Mouse (Mus musculus): ENCODE measurements around the gene Dazap1.

The Dazap1 gene

GRCm38 (mm10) chr10:80271870-80272585 is 10.7 kb downstream of the Dazap1 start:
- no peak for DNase-seq

- DNase-seq: no peak
Measured at GRCm38 (mm10) chr10:80273847-80274246, 12.6 kb downstream of the Dazap1 start.

GRCm38 (mm10) chr10:80276238-80276637 is 15.0 kb downstream of the Dazap1 start:
- no peak for DNase-seq

- no peak for DNase-seq
Measured at GRCm38 (mm10) chr10:80278390-80278789, 17.1 kb downstream of the Dazap1 start.

GRCm38 (mm10) chr10:80279273-80279672 is 18.0 kb downstream of the Dazap1 start:
- no peak for DNase-seq

- no peak for DNase-seq
Measured at GRCm38 (mm10) chr10:80281304-80281703, 20.0 kb downstream of the Dazap1 start.

GRCm38 (mm10) chr10:80281921-80282371 is 20.7 kb downstream of the Dazap1 start:
- no peak for DNase-seq

- DNase-seq: no peak
Measured at GRCm38 (mm10) chr10:80282481-80283441, 21.5 kb downstream of the Dazap1 start.

GRCm38 (mm10) chr10:80285222-80286070 is 24.2 kb downstream of the Dazap1 start:
- no peak for DNase-seq

GRCm38 (mm10) chr10:80288097-80288496 is 26.8 kb downstream of the Dazap1 start:
- no peak for DNase-seq

GRCm38 (mm10) chr10:80288657-80289056 is 27.4 kb downstream of the Dazap1 start:
- DNase-seq: no peak

- DNase-seq: peak; percentile 93 to 95
Measured at GRCm38 (mm10) chr10:80292251-80293146, 31.2 kb downstream of the Dazap1 start, which contains the start of gene Rps15. TSS of gene Rps15 (plus strand) at chr10:80292453.

- no peak for DNase-seq
Measured at GRCm38 (mm10) chr10:80293325-80293724, 32.0 kb downstream of the Dazap1 start.

GRCm38 (mm10) chr10:80294311-80294710 is 33.0 kb downstream of the Dazap1 start:
- DNase-seq: no peak

GRCm38 (mm10) chr10:80294788-80295303 is 33.6 kb downstream of the Dazap1 start:
- DNase-seq: no peak

GRCm38 (mm10) chr10:80295618-80296425 is 34.5 kb downstream of the Dazap1 start, which contains the start of gene Apc2:
TSS of gene Apc2 (plus strand) at chr10:80295977.
- DNase-seq: peak; percentile 62 to 67

- no peak for DNase-seq
Measured at GRCm38 (mm10) chr10:80296824-80297223, 35.5 kb downstream of the Dazap1 start.

- DNase-seq: no peak
Measured at GRCm38 (mm10) chr10:80297526-80298133, 36.3 kb downstream of the Dazap1 start.

- DNase-seq: no peak
Measured at GRCm38 (mm10) chr10:80298571-80299281, 37.4 kb downstream of the Dazap1 start.
